Mouse (Mus musculus) urinary bladder, adult 2 months (tissue): ENCODE measurements around the gene Gm45717. TPM values are rescaled to one million over a fixed set of nuclear protein-coding genes. Genes with fewer than 3 reads are reported as not detected.

Source experiments
- DNase-seq: peaks from one replicate; pipeline ENCODE4 v3.0.0; 2022; ENCODE audit warnings: low spot score
- polyA plus RNA-seq: library from polyadenylated mRNA; depleted of rRNA; stranded (reverse); fragments of >200 nt; gene quantifications from 2 replicates; pipeline ENCODE4 v1.2.3, GENCODE M21; 2012; rRNA removed

The Gm45717 gene
- polyA plus RNA-seq, 1 experiment, result not detected

DNA sequence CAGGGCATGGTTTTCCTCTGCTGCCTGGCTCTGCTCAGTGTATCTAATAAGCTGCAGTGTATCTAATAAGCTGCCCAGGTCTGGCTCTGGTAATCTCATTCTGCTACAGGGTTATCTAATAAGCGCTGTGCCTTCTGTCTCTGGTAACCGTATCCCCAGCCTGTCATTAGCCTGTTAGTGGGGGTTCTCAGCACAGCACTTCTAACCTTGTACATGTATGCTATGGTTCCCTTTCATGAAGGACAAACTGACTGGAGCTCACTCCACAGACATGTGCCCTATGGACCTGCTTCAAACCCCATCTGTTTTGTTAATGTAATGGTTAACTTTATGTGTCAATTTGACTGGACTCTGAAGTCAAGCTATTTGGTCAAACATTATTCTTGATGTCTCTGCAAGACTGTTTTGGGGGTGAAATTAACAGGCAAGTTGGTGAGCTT is 50.1 kb downstream of the Gm45717 start:
- DNase-seq, result no peak

DNA sequence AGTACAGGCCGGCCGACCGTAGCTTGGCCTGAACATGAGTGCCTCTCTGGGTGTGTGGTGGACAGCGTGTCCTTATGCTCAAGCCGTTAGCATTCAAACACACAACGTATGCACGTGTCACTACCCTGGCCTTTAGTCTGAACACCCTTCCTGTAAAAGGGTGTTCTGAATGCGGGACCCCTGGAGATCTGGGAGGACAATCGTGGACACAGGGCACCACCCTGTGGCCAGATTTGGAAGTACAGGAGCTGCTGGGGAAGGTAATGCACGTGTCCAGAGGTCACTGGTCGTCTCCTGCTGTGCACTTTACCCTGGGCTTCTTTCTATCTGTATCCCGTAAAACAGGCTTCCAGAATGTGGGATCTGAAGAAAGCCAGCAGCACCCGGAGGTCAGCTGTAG is 52.5 kb downstream of the Gm45717 start:
- peak; percentile 67 for DNase-seq

- DNase-seq, result no peak
Observed at GRCm38 (mm10) chr7:140902036-140902875, 53.5 kb downstream of the Gm45717 start.

DNA sequence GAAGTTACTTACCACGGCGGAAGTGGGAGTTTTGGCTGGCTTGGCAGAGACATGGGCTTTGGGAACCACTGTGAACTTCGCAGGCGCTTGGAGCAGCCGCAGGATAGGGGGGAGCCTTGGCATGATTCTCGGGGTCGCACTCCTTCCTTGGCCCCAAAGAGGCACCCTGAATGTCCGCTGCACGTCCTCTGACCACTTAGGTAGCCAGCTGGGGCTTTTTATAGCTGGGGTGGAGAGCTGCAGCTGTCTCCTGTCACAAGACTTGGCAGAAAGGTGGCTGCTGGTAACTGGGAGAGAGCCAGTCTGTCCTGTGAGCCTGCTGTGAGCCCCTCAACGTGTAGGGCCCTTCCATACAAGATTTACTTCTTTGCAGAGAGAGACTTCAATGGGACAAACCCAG is 55.5 kb downstream of the Gm45717 start, which contains the start of gene Cox8b:
Cox8b (minus strand) TSS at position 227 of the 400 bp plus-strand sequence.
- no peak for DNase-seq

Other genes with a start within 250 kb of the Gm45717 start
- 45.5 and 70.4 TPM in 2 replicates for gene Cyp2e1, start 192.2 kb downstream of the Gm45717 start, polyA plus RNA-seq
- 0.10 and 0.18 TPM in 2 replicates for gene Syce1, start 168.1 kb downstream of the Gm45717 start, polyA plus RNA-seq
- 0.45 and 0.71 TPM in 2 replicates for gene Zfp941, start 133.8 kb downstream of the Gm45717 start, polyA plus RNA-seq
- gene Urah, start 120.9 kb downstream of the Gm45717 start, polyA plus RNA-seq, result 43.7 and 48.7 TPM in 2 replicates
- gene Scgb1c1, start 110.4 kb downstream of the Gm45717 start, polyA plus RNA-seq, result not detected in 2 replicates
- gene Odf3, start 108.1 kb downstream of the Gm45717 start, polyA plus RNA-seq, result 0.06 TPM in 1 of 2 replicates, not detected in the other
- not detected in 2 replicates for gene Gm45785, start 99.6 kb downstream of the Gm45717 start, polyA plus RNA-seq
- gene Ric8a, start 99.0 kb downstream of the Gm45717 start, polyA plus RNA-seq, result 74.7 and 77.1 TPM in 2 replicates
- 35.9 and 46.2 TPM in 2 replicates for gene Bet1l, start 98.4 kb downstream of the Gm45717 start, polyA plus RNA-seq
- gene Psmd13, start 74.0 kb downstream of the Gm45717 start, polyA plus RNA-seq, result 77.9 and 79.2 TPM in 2 replicates
- 32.4 and 38.5 TPM in 2 replicates for gene Sirt3, start 73.6 kb downstream of the Gm45717 start, polyA plus RNA-seq
- 3.9 and 4.4 TPM in 2 replicates for gene Cox8b, start 55.5 kb downstream of the Gm45717 start, polyA plus RNA-seq
- not detected in 2 replicates for gene Nlrp6, start 35.0 kb downstream of the Gm45717 start, polyA plus RNA-seq
- gene Pgghg, start 14.5 kb downstream of the Gm45717 start, polyA plus RNA-seq, result 41.5 and 49.5 TPM in 2 replicates
- 1.3 and 1.7 TPM in 2 replicates for gene Ifitm5, start 5.6 kb downstream of the Gm45717 start, polyA plus RNA-seq
- 860 and 924 TPM in 2 replicates for gene Ifitm2, start 50 bp upstream of the Gm45717 start, polyA plus RNA-seq
- 240 and 346 TPM in 2 replicates for gene Ifitm1, start 11.3 kb upstream of the Gm45717 start, polyA plus RNA-seq
- gene Ifitm3, start 54.8 kb upstream of the Gm45717 start, polyA plus RNA-seq, result 596 and 696 TPM in 2 replicates
- 7.5 and 8.8 TPM in 2 replicates for gene Ifitm6, start 62.0 kb upstream of the Gm45717 start, polyA plus RNA-seq
- not detected in 2 replicates for gene Gm17387, start 73.2 kb upstream of the Gm45717 start, polyA plus RNA-seq
- 0.45 and 0.55 TPM in 2 replicates for gene B4galnt4, start 105.2 kb upstream of the Gm45717 start, polyA plus RNA-seq
- 26.5 and 27.7 TPM in 2 replicates for gene Pkp3, start 122.3 kb upstream of the Gm45717 start, polyA plus RNA-seq
- 13.8 and 15.0 TPM in 2 replicates for gene Sigirr, start 144.6 kb upstream of the Gm45717 start, polyA plus RNA-seq
- gene Ano9, start 161.9 kb upstream of the Gm45717 start, polyA plus RNA-seq, result 7.5 and 13.7 TPM in 2 replicates
- gene Ptdss2, start 166.4 kb upstream of the Gm45717 start, polyA plus RNA-seq, result 25.6 and 27.7 TPM in 2 replicates
- gene Rnh1, start 216.9 kb upstream of the Gm45717 start, polyA plus RNA-seq, result 126 and 135 TPM in 2 replicates
- gene Hras, start 238.1 kb upstream of the Gm45717 start, polyA plus RNA-seq, result 114 and 129 TPM in 2 replicates
- gene Lrrc56, start 238.2 kb upstream of the Gm45717 start, polyA plus RNA-seq, result 5.2 and 5.8 TPM in 2 replicates